Mouse (Mus musculus): ENCODE data around the gene Btbd3.

DNA sequence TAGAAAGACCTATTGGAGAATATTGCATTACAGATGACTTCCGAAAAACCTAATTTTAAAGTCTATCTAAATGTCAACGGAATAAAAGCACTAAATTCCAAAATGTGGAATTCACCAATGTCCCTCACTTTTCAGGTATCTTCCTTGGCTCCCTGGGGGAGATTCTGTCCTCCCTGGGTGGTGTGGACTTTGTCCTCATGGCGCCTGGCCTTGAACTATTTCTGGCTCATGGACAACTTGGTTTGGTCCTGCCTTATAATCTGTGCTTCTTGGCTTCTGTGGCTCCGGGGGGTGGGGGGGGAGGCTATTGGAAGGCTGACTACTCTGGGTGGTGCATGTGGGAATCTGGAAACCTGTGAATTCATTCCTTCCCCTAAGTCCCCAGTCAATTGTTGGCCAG is 109.0 kb downstream of the Btbd3 start:
- TF ChIP-seq CTCF (IDR thresholded peaks at IDR 0.05; ENCODE audit: low read depth, low read length) (no peak), POLR2A (IDR thresholded peaks at IDR 0.05; ENCODE audit: borderline replicate concordance, low read depth, low read length) (no peak)

All from bone marrow macrophage, adult 2 months (primary cell).